Mouse (Mus musculus): ENCODE results near the gene Myo1g.

DNA sequence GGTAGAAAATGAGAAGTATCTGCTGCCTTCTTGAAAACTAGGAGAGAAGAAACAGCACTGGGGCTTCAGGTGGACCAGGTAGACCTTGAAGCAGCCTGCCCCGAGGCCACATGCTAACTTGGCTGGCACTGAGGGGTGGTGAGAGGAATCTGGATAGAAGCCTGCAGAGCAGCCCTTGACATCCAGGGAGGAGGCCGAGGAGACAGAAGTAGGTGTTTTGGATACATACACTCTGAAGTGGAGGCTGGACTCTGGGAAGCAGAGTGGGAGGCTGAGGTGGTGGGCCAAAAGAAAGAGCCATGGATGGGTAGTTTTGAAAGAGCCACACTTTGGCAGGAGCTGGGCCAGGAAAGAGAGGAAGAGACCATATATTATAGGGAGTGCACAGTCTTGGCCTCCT, 41.5 kb downstream of the Myo1g start:
- TF ChIP-seq GATA1 (IDR thresholded peaks at IDR 0.05; ENCODE audit: borderline replicate concordance, low read length) (no peak), FLI1 (IDR thresholded peaks at IDR 0.05; ENCODE audit: low read length) (no peak)
